Mouse (Mus musculus): ENCODE measurements at regions not wholly inside any gene's neighbourhood (a gene's known extent, or its start where the extent isn't known, plus 50 kb on each side); places are given as distances from the start of the nearest gene placed in this dataset.

DNA sequence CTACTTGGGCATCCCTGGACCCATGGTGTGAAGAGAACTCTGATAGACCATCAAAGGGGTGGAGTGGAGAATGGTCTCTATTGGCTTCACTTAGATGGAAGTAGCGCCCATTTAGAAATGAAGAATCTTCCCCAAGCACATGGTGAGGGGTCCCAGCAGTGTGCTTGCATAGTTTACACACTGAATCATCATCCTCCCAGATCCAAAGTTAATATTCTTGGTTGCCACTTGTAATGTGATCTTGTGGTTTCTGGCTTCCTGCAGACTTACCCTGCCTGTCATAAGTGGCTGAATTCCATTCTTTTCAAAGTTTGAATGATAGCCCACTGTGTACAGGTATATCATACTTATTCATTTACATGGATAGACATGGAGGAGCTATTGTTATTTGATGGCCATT is 199.3 kb upstream of the Rtl1 start:
- no peak for TF ChIP-seq CTCF (IDR thresholded peaks at IDR 0.05; ENCODE audit: control insufficient read depth, insufficient read depth, insufficient replicate concordance, low read depth, low read length)
- no peak for TF ChIP-seq POLR2A (IDR thresholded peaks at IDR 0.05; ENCODE audit: control insufficient read depth, low read depth, low read length)
- no peak overlapping the region for H3K27ac ChIP-seq (ENCODE audit: control insufficient read depth, insufficient read depth, low read depth, low read length)
- no peaks in the 10 kb centered on the region for H3K36me3 ChIP-seq (ENCODE audit: control insufficient read depth, insufficient read depth, low read length)
- no peaks in the 10 kb centered on the region for H3K27me3 ChIP-seq (ENCODE audit: control insufficient read depth, insufficient read depth, low read length)
- no peak overlapping the region for H3K4me3 ChIP-seq (ENCODE audit: control insufficient read depth, low read depth, low read length)
- no peaks in the 10 kb centered on the region for H3K4me1 ChIP-seq (ENCODE audit: control insufficient read depth, insufficient read depth, low read length)

DNA sequence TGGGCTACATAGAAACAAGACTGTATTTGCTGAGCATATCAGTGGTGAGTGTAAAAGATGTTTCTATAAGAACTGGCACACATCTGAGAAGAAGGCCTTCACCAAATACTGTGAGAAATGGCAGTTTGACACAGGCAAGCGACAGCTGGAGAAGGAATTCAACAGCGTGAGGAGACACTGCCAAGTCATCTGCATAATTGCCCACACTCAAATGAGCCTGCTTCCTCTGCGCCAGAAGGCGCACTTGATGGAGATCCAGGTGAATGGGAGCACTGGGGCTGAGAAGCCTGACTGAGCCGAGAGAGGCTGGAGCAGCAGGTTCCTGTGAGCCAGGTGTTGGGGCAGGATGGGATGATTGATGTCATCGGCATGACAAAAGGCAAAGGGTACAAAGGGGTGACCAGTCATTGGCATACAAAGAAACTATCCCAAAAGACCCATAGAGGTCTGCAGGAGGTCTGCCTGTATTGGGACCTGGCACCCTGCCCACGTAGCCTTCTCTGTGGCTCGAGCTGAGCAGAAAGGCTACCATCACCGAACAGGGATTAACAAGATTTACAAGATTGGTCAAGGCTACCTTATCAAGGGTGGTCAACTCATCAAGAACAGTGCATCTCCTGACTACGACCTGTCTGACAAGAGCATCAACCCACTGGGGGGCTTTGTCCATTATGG is 227.2 kb upstream of the Rtl1 start:
- H3K36me3 ChIP-seq (ENCODE audit: control insufficient read depth, insufficient read depth, low read length) = no peaks in the 10 kb centered on the region
- TF ChIP-seq POLR2A (IDR thresholded peaks at IDR 0.05; ENCODE audit: control insufficient read depth, low read depth, low read length) (no peak), CTCF (IDR thresholded peaks at IDR 0.05; ENCODE audit: control insufficient read depth, insufficient read depth, insufficient replicate concordance, low read depth, low read length) (no peak)
- H3K27ac ChIP-seq (ENCODE audit: control insufficient read depth, insufficient read depth, low read depth, low read length) = no peak overlapping the region
- H3K27me3 ChIP-seq (ENCODE audit: control insufficient read depth, insufficient read depth, low read length) = no peaks in the 10 kb centered on the region
- H3K4me3 ChIP-seq (ENCODE audit: control insufficient read depth, low read depth, low read length) = no peak overlapping the region
- H3K4me1 ChIP-seq (ENCODE audit: control insufficient read depth, insufficient read depth, low read length) = no peaks in the 10 kb centered on the region

DNA sequence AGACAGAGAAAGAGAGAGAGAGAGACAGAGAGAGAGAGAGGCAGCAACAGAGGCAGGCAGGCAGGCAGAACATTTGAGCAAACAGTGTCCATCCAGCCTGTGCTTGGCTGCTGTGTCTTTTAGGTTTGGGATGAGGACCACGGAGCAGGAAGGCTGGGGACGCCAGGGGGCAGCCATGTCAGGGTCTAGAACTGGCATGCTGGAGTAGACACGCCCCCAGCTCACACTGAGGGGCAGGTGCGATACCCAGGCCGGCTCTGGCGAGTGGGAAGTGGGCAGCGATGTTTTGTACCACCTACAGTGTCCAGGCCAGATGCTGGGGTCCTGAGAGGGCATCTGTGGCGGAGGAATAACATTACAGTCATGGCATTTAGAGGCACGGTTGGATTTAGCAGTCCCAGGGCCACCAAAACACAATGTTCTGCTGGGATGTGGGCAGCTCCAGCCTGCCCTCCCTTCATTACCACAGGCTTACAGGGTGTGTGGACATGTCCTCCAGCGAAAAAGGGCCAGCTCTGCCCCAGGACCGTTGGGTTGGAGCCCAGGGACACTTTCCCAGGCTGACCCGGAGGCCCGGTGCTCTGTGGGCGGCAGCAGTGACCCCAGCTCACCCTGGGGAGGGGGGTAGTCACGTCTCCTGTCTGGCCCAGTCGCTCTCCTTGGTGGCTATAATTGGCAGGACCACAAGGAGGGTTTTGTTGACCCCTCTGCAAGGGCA is 230.3 kb upstream of the Rtl1 start:
- no peaks in the 10 kb centered on the region for H3K4me1 ChIP-seq (ENCODE audit: control insufficient read depth, insufficient read depth, low read length)
- H3K36me3 ChIP-seq (ENCODE audit: control insufficient read depth, insufficient read depth, low read length) = no peaks in the 10 kb centered on the region
- no peak for TF ChIP-seq POLR2A (IDR thresholded peaks at IDR 0.05; ENCODE audit: control insufficient read depth, low read depth, low read length)
- TF ChIP-seq CTCF (IDR thresholded peaks at IDR 0.05; ENCODE audit: control insufficient read depth, insufficient read depth, insufficient replicate concordance, low read depth, low read length) = no peak
- no peaks in the 10 kb centered on the region for H3K27me3 ChIP-seq (ENCODE audit: control insufficient read depth, insufficient read depth, low read length)
- H3K4me3 ChIP-seq (ENCODE audit: control insufficient read depth, low read depth, low read length) = no peak overlapping the region
- no peak overlapping the region for H3K27ac ChIP-seq (ENCODE audit: control insufficient read depth, insufficient read depth, low read depth, low read length)

DNA sequence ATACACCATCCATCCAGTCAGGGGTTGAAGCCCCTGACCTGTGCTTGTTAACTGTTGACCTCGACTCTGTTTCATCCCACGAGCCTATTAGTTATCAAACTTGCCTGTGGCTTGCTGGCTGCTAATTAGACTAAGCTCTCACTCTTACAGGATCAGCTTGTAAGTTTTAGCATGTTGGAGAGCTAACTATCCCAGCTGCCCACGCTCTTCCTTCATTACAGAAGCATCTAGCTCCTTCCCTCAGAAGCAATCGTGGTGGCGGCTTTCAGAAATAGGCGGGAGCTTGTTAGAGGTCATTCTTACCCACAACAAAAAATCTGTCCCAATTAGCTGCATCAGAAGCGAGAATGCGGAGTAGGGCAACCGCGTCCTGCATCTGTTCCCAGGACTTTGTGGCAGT is 232.8 kb upstream of the Rtl1 start:
- no peaks in the 10 kb centered on the region for H3K27me3 ChIP-seq (ENCODE audit: control insufficient read depth, insufficient read depth, low read length)
- H3K27ac ChIP-seq (ENCODE audit: control insufficient read depth, insufficient read depth, low read depth, low read length) = no peak overlapping the region
- H3K4me1 ChIP-seq (ENCODE audit: control insufficient read depth, insufficient read depth, low read length) = no peaks in the 10 kb centered on the region
- no peak overlapping the region for H3K4me3 ChIP-seq (ENCODE audit: control insufficient read depth, low read depth, low read length)
- TF ChIP-seq CTCF (IDR thresholded peaks at IDR 0.05; ENCODE audit: control insufficient read depth, insufficient read depth, insufficient replicate concordance, low read depth, low read length) (no peak), POLR2A (IDR thresholded peaks at IDR 0.05; ENCODE audit: control insufficient read depth, low read depth, low read length) (no peak)
- H3K36me3 ChIP-seq (ENCODE audit: control insufficient read depth, insufficient read depth, low read length) = no peaks in the 10 kb centered on the region

DNA sequence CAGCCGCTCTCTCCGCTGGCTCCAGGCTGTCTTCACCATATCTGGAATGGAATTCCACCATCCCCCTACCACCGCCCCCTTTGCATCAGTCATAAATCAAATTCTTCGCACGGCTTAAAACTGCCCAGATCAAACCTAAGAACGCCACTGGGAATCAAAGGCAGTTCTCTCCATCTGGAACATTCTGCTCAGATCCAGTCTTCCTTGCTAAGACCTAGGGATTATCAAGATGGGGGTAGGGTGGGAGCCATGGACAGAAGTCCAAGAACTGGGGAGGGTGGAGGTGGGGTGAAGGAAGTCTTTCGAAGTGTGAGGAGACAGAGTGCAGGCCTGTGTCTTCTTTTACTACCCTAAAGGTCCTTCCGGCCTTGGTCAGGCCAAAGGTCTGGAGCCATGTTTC is 236.4 kb upstream of the Rtl1 start:
- no peaks in the 10 kb centered on the region for H3K36me3 ChIP-seq (ENCODE audit: control insufficient read depth, insufficient read depth, low read length)
- no peaks in the 10 kb centered on the region for H3K27me3 ChIP-seq (ENCODE audit: control insufficient read depth, insufficient read depth, low read length)
- H3K27ac ChIP-seq (ENCODE audit: control insufficient read depth, insufficient read depth, low read depth, low read length) = no peak overlapping the region
- H3K4me3 ChIP-seq (ENCODE audit: control insufficient read depth, low read depth, low read length) = no peak overlapping the region
- no peaks in the 10 kb centered on the region for H3K4me1 ChIP-seq (ENCODE audit: control insufficient read depth, insufficient read depth, low read length)
- TF ChIP-seq POLR2A (IDR thresholded peaks at IDR 0.05; ENCODE audit: control insufficient read depth, low read depth, low read length) = no peak
- TF ChIP-seq CTCF (IDR thresholded peaks at IDR 0.05; ENCODE audit: control insufficient read depth, insufficient read depth, insufficient replicate concordance, low read depth, low read length) = no peak

DNA sequence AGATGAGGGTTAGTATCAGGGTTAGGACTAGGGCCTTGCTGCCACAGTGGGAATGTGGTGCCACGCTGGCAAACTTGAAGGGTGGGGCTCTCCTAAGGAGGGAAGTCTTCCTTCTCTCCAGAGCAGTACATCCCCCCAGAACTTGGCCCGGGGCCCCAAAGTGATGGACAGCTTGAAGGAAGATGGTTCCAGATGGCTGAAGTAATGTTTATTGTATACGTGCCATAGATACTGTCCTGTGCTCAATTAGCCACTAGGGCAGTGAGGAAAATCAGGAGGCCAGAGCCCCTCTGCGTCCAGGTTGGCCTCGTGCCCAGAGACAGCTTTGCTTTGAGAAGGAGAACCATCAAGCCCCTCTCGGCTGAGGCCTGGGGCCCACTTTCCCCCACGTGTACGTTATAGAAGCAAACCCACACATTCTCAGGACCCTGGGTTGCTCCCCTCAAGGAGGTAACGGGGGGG is 239.0 kb upstream of the Rtl1 start:
- H3K4me3 ChIP-seq (ENCODE audit: control insufficient read depth, low read depth, low read length) = no peak overlapping the region
- H3K27me3 ChIP-seq (ENCODE audit: control insufficient read depth, insufficient read depth, low read length) = no peaks in the 10 kb centered on the region
- H3K27ac ChIP-seq (ENCODE audit: control insufficient read depth, insufficient read depth, low read depth, low read length) = no peak overlapping the region
- H3K36me3 ChIP-seq (ENCODE audit: control insufficient read depth, insufficient read depth, low read length) = no peaks in the 10 kb centered on the region
- no peak for TF ChIP-seq CTCF (IDR thresholded peaks at IDR 0.05; ENCODE audit: control insufficient read depth, insufficient read depth, insufficient replicate concordance, low read depth, low read length)
- TF ChIP-seq POLR2A (IDR thresholded peaks at IDR 0.05; ENCODE audit: control insufficient read depth, low read depth, low read length) = no peak
- H3K4me1 ChIP-seq (ENCODE audit: control insufficient read depth, insufficient read depth, low read length) = no peaks in the 10 kb centered on the region

DNA sequence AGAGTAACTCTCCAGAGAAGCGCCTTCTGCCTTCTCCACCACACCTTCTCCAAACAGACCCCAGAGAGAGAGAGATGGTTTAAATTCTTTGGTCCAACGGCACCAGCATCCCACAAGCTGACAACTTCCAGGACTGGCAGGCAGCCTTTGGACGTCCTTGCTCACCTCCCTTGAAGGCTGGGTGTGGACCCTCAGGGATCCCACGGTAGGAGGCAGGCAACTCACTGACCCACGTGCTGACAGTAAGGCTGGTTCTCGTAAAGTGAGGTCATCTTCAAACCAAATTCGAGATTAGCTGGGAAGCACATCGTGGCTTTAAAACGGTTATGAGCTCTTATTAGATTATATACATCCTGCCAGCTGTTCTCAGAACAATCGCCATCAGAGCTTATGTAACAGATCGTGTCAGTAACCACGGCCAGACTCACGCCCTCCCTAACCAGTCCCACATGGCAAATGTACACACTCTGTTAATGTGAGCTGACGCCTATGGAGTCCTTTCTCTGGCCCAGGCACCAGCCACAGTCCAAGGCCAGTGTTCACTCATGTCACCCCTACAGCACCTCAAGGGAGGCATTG is 239.9 kb upstream of the Rtl1 start:
- Histone ChIP-seq H3K36me3 (ENCODE audit: control insufficient read depth, insufficient read depth, low read length) (no peaks in the 10 kb centered on the region), H3K4me3 (ENCODE audit: control insufficient read depth, low read depth, low read length) (no peak overlapping the region), H3K4me1 (ENCODE audit: control insufficient read depth, insufficient read depth, low read length) (no peaks in the 10 kb centered on the region), H3K27me3 (ENCODE audit: control insufficient read depth, insufficient read depth, low read length) (no peaks in the 10 kb centered on the region), H3K27ac (ENCODE audit: control insufficient read depth, insufficient read depth, low read depth, low read length) (no peak overlapping the region)
- TF ChIP-seq POLR2A (IDR thresholded peaks at IDR 0.05; ENCODE audit: control insufficient read depth, low read depth, low read length) (no peak), CTCF (IDR thresholded peaks at IDR 0.05; ENCODE audit: control insufficient read depth, insufficient read depth, insufficient replicate concordance, low read depth, low read length) (no peak)
